Mouse (Mus musculus): Measurements from ENCODE around the gene Adgrb3. TPM values are rescaled to one million over a fixed set of nuclear protein-coding genes. Genes with fewer than 3 reads are reported as not detected.

The Adgrb3 gene
- polyA plus RNA-seq, 1 experiment: 0.14 TPM

DNA sequence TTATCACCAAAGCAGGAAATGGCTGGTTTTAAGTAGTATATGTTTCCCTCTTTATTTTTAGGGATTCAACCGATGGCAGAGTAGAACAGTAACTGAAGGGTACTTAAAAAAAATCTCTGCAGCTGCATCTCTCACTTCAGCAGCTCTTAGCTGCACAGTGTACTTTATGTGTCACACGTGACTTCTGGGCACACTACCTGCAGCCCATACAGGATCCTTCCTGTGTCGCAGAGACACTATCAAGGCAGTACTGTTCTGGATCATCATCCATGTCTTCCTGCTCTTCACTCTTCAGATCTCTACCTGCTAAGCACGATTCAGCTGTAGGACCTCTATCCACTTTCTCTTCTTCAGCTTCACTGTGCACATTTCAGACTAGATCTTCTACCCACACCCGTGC lies 230.6 kb downstream of the Adgrb3 start:
- Histone ChIP-seq H3K4me3 (ENCODE audit: insufficient read depth, low read depth, low read length) (no peak overlapping the region), H3K27me3 (replicated peaks; ENCODE audit: control insufficient read depth, insufficient read depth, low read length) (no peaks in the 10 kb centered on the region), H3K36me3 (ENCODE audit: control insufficient read depth, insufficient read depth, low read length) (no peaks in the 10 kb centered on the region), H3K27ac (ENCODE audit: insufficient read depth, low read depth, low read length) (no peak overlapping the region), H3K4me1 (ENCODE audit: control insufficient read depth, insufficient read depth, low read length) (no peaks in the 10 kb centered on the region)
- DNase-seq: no peak
- TF ChIP-seq CTCF (conservative IDR thresholded peaks at IDR 0.05; ENCODE audit: insufficient read depth, insufficient read length, low read depth, low read length) (no peak), POLR2A (IDR thresholded peaks at IDR 0.05; ENCODE audit: low read depth, low read length) (no peak)
- WGBS: 80% methylated on average over 5 of the region's 5 CpGs

DNA sequence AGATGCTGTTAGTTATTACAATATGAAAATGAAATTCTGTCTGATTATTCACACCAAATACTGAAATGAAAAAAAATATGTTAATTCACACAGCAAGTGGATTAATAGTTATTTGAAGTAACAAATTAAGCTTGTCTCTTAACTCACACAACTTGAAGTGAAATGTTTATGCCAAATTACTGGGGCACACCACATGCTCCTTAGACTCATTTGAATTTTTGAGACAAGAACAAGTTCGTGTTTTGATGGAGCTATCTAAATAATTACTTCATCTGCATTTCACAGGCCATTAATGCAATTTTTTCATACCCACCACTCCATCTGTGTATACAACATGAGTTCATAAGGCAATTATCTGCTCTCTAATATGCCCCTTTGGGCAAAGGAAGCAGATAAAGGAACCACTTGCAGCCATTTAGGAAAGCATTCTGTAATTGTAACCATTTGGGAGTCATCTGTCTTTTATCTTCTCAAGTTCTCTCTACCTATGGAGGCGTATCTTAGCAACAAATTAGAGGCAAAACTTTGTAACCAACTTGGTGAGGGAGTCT lies 240.9 kb downstream of the Adgrb3 start:
- Histone ChIP-seq H3K4me1 (ENCODE audit: control insufficient read depth, insufficient read depth, low read length) (no peaks in the 10 kb centered on the region), H3K36me3 (ENCODE audit: control insufficient read depth, insufficient read depth, low read length) (no peaks in the 10 kb centered on the region), H3K27ac (ENCODE audit: insufficient read depth, low read depth, low read length) (no peak overlapping the region), H3K27me3 (replicated peaks; ENCODE audit: control insufficient read depth, insufficient read depth, low read length) (no peaks in the 10 kb centered on the region), H3K4me3 (ENCODE audit: insufficient read depth, low read depth, low read length) (no peak overlapping the region)
- TF ChIP-seq CTCF (conservative IDR thresholded peaks at IDR 0.05; ENCODE audit: insufficient read depth, insufficient read length, low read depth, low read length): no peak
- no peak for TF ChIP-seq POLR2A (IDR thresholded peaks at IDR 0.05; ENCODE audit: low read depth, low read length)
- WGBS: 56% methylated on average over 2 of the region's 2 CpGs
- no peak for DNase-seq

GRCm38 (mm10) chr1:25581698-25582097 lies 247.8 kb downstream of the Adgrb3 start:
- Histone ChIP-seq H3K4me1 (ENCODE audit: control insufficient read depth, insufficient read depth, low read length) (no peaks in the 10 kb centered on the region), H3K36me3 (ENCODE audit: control insufficient read depth, insufficient read depth, low read length) (no peaks in the 10 kb centered on the region), H3K4me3 (ENCODE audit: insufficient read depth, low read depth, low read length) (no peak overlapping the region), H3K27me3 (replicated peaks; ENCODE audit: control insufficient read depth, insufficient read depth, low read length) (no peaks in the 10 kb centered on the region), H3K27ac (ENCODE audit: insufficient read depth, low read depth, low read length) (no peak overlapping the region)
- DNase-seq: no peak
- WGBS: 68% methylated on average over 1 of the region's 1 CpGs
- TF ChIP-seq POLR2A (IDR thresholded peaks at IDR 0.05; ENCODE audit: low read depth, low read length): no peak
- TF ChIP-seq CTCF (conservative IDR thresholded peaks at IDR 0.05; ENCODE audit: insufficient read depth, insufficient read length, low read depth, low read length): no peak

DNA sequence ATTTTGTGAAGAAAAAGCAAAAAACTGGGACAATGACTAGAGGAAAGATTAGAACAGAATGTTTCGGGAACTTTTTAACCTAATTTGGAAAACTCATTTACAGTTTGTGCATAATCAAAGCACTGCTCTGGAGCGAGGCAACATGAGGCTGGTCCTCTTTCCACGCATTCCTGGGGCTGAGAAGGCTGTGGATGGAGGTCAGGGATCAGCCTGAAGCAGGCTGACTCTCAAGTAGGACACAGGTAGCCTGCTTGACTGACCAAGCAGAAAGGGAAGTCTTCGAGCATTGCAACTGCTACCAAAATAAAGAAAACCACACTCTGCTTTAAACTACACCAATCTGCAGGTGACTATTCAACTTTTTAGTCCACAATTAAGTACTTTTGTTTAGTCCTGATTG lies 251.7 kb downstream of the Adgrb3 start:
- TF ChIP-seq CTCF (conservative IDR thresholded peaks at IDR 0.05; ENCODE audit: insufficient read depth, insufficient read length, low read depth, low read length): no peak
- no peak for TF ChIP-seq POLR2A (IDR thresholded peaks at IDR 0.05; ENCODE audit: low read depth, low read length)
- Histone ChIP-seq H3K27me3 (replicated peaks; ENCODE audit: control insufficient read depth, insufficient read depth, low read length) (no peaks in the 10 kb centered on the region), H3K27ac (ENCODE audit: insufficient read depth, low read depth, low read length) (no peak overlapping the region), H3K4me3 (ENCODE audit: insufficient read depth, low read depth, low read length) (no peak overlapping the region), H3K4me1 (ENCODE audit: control insufficient read depth, insufficient read depth, low read length) (no peaks in the 10 kb centered on the region), H3K36me3 (ENCODE audit: control insufficient read depth, insufficient read depth, low read length) (no peaks in the 10 kb centered on the region)
- peak; percentile 57 for DNase-seq
- WGBS: 32% methylated on average over 4 of the region's 4 CpGs

DNA sequence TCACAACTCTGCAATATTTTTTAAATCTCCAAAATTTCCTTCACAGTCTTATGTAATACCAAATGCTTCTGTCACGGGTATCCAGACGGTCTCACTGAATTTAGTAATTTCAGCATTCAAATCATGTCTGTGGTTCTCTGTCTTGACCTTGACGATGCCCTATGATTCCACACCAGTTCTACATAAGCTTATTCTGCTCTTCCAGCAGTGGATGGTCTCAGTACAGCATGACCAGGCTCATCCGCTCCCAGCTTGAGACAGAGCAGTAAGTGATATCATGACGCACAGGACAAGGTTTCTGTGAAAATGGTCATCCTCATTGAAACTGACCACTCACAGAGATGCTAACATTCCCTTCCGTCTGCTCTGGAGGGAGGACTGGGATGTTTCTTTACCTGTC lies 252.9 kb downstream of the Adgrb3 start:
- TF ChIP-seq CTCF (conservative IDR thresholded peaks at IDR 0.05; ENCODE audit: insufficient read depth, insufficient read length, low read depth, low read length): no peak
- no peak for TF ChIP-seq POLR2A (IDR thresholded peaks at IDR 0.05; ENCODE audit: low read depth, low read length)
- 83% methylated on average over 6 of the region's 6 CpGs for WGBS
- no peaks in the 10 kb centered on the region for H3K36me3 ChIP-seq (ENCODE audit: control insufficient read depth, insufficient read depth, low read length)
- no peaks in the 10 kb centered on the region for H3K27me3 ChIP-seq (replicated peaks; ENCODE audit: control insufficient read depth, insufficient read depth, low read length)
- no peak for DNase-seq
- no peaks in the 10 kb centered on the region for H3K4me1 ChIP-seq (ENCODE audit: control insufficient read depth, insufficient read depth, low read length)
- no peak overlapping the region for H3K27ac ChIP-seq (ENCODE audit: insufficient read depth, low read depth, low read length)
- no peak overlapping the region for H3K4me3 ChIP-seq (ENCODE audit: insufficient read depth, low read depth, low read length)

GRCm38 (mm10) chr1:25568096-25568495 lies 261.4 kb downstream of the Adgrb3 start:
- WGBS: 97% methylated on average over 1 of the region's 1 CpGs
- TF ChIP-seq CTCF (conservative IDR thresholded peaks at IDR 0.05; ENCODE audit: insufficient read depth, insufficient read length, low read depth, low read length) (no peak), POLR2A (IDR thresholded peaks at IDR 0.05; ENCODE audit: low read depth, low read length) (no peak)
- DNase-seq: no peak
- Histone ChIP-seq H3K27me3 (replicated peaks; ENCODE audit: control insufficient read depth, insufficient read depth, low read length) (no peaks in the 10 kb centered on the region), H3K36me3 (ENCODE audit: control insufficient read depth, insufficient read depth, low read length) (no peaks in the 10 kb centered on the region), H3K4me1 (ENCODE audit: control insufficient read depth, insufficient read depth, low read length) (no peaks in the 10 kb centered on the region), H3K4me3 (ENCODE audit: insufficient read depth, low read depth, low read length) (no peak overlapping the region), H3K27ac (ENCODE audit: insufficient read depth, low read depth, low read length) (no peak overlapping the region)

DNA sequence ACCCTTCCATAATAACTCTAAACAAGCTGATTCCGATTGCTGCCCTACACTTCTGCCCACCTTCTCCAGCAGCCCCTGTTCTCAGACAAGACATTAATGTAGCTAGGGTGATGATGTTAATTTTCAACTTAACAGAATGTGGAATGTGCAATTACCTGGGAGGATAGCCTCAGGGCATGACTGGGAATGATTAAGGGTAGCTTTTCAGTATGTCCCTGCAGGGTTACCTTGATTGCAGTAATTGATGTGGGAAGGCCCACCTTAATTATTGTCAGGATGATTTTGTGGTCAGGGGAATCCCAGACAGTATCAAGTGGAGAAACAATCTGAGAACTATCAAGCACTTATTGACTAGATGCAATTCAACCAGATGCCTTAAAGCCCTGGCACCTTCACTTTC lies 283.4 kb downstream of the Adgrb3 start:
- no peak for DNase-seq
- Histone ChIP-seq H3K27me3 (replicated peaks; ENCODE audit: control insufficient read depth, insufficient read depth, low read length) (no peaks in the 10 kb centered on the region), H3K36me3 (ENCODE audit: control insufficient read depth, insufficient read depth, low read length) (no peaks in the 10 kb centered on the region), H3K4me1 (ENCODE audit: control insufficient read depth, insufficient read depth, low read length) (no peaks in the 10 kb centered on the region), H3K27ac (ENCODE audit: insufficient read depth, low read depth, low read length) (no peak overlapping the region), H3K4me3 (ENCODE audit: insufficient read depth, low read depth, low read length) (no peak overlapping the region)
- no peak for TF ChIP-seq CTCF (conservative IDR thresholded peaks at IDR 0.05; ENCODE audit: insufficient read depth, insufficient read length, low read depth, low read length)
- no peak for TF ChIP-seq POLR2A (IDR thresholded peaks at IDR 0.05; ENCODE audit: low read depth, low read length)
- 50% methylated on average over 1 of the region's 1 CpGs for WGBS

All from kidney, adult 2 months (tissue).